Mouse (Mus musculus): ENCODE data around the gene Tbc1d2b.

Tbc1d2b gene

DNA sequence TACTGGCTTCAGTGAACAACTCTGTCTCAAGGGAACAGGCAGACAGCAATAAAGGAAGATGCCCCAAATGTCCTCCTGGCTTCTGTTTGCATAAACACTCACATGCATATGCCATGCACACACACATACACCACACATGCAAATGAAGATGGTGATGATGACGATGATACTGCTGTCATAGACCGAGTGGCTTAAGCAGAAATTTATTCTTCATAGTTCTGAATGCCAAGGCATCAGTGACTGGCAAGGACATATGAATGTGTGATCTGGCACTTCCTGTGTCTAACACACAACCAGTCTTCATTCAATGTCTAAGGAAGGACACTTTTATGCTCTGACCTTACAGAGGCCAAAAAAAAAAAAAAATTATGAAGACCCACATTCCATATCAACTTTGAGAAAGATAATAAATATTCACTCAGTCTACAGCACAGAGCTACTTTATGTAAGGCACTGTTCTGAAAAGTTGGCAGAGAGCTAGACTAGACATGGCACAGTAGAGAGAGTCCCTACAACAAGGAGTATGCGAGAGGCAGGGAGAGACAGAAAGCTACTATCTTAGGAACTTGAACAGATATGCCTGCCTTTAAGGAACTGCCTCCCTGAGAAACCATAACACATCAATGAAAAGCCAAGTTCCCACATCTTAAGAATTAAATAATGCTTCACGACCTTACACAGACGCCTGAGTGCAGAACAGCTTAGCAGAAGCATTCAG, 5.1 kb downstream of the Tbc1d2b start:
- no peak for DNase-seq (ENCODE audit: low read depth)

DNA sequence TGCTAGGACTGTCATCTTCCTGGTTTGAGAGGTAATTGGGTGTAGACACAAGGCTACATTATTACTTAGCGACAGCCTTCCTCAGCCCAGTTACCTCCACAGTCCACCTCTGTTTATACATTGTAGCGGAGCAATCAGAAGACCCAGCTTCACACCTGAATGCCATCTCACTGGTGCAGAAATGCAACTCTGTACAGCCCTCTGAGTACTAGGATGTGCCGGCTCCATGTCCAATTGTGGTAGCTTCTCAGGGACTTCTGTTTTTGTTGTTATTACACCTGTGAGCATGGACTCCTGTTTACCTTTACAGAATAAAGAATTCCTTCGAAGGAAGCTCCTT, 7.3 kb downstream of the Tbc1d2b start:
- DNase-seq (ENCODE audit: low read depth) = no peak

GRCm38 (mm10) chr9:90262591-90263339, 7.8 kb downstream of the Tbc1d2b start:
- DNase-seq (ENCODE audit: low read depth) = no peak

DNA sequence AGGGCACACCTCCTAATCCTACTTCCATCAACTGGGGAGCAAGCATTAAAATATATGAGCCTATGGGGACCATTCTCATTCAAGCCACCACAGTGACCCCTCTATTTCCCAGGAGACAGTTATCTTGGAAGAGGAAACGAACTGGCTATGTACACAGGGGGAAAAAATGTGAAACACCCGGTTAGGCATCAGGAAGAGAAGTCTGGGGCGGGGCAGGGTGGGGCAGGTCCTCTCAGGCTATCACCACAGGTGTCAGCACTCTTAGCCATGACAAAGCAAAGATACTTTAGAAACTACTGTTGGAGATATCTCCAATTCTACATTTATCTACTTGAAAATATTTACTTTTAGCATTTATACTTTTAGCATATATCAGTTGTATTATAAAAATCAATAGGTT, 8.5 kb downstream of the Tbc1d2b start:
- DNase-seq (ENCODE audit: low read depth) = no peak

DNA sequence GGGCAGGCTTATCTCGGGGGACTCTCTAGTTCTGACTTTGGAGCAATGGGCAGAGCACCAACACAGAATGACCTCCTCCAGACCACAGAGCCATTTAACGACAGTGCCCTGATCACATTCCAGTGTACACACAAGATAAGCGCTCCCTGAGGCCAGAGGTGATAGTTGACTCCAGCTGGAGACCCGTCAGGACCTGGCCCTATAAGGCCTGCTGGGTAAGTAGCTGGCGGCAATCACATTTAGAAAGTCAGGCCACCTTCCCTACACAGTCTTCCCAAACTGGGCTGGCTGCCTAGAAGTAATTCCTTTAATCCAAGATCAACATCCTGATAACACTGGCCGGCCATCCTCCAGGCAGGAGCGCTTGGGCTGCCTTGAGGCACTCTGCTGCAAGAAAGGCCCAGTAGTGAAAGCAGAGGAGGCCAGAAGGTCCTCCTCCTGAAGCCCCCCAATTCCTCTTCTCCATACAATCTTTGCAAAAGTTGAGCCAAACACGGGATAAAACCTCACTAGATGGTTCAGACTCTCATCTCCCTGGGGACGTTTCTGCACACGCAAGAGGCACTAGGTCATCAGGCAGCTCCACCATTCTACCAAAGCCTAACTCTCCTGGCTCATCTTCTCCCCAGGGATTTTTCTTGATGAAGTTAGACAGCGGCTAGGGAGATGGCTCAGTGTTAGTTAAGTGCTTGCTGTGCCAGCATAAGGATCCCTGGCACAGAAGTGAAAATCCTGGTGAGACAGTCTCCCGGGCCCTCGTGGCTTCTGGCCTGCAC, 9.8 kb downstream of the Tbc1d2b start:
- no peak for DNase-seq (ENCODE audit: low read depth)

DNA sequence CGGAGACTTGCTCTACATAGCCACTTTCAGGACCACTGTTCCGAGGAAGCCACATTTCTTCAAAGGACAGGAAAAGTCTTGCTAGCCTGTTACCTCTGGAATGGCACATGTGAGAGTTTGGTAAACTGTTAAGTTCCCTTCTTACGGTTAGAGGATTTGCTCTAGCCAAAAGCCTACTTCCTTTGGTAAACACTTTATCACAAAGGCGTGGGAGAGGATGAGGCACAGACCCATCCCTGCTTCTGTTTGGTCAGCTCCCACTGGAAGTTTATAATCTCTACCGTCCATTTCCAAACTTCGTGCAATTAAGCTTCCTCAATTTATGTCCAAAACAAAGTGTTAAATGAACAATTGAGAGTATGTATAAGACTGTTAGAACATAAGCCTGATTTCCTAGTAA, 10.5 kb downstream of the Tbc1d2b start:
- no peak for DNase-seq (ENCODE audit: low read depth)

- DNase-seq (ENCODE audit: low read depth) = no peak
Measured at GRCm38 (mm10) chr9:90259400-90259950, 11.1 kb downstream of the Tbc1d2b start.

GRCm38 (mm10) chr9:90257754-90258531, 12.7 kb downstream of the Tbc1d2b start:
- DNase-seq (ENCODE audit: low read depth) = no peak

- no peak for DNase-seq (ENCODE audit: low read depth)
Measured at GRCm38 (mm10) chr9:90257220-90257619, 13.4 kb downstream of the Tbc1d2b start.

DNA sequence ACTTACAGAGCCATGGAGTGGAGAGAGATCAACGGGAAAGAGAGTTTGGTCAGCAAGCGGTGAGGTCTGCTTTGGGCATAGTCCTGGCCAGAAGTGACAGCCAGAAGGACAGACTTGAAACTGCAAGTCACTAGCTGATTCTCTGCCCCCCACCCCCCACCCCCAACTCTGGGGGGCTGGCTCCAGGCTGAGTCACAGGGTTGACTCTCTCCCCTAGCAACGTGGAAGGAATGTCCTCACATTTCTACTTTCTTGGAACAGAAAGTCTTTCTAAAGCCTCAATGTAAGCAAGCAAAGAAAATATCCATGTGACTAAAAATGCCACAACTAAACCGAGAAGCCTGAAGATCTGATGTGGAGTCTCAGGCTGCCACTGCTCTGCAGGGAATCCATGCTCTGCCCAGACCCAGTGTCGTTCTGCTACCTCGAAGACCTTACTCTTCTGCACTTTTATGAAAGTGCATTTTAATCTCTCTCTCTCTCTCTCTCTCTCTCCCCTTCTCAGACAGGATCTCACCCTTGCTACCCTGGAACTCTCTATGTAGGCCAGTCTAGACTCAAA, 14.7 kb downstream of the Tbc1d2b start:
- no peak for DNase-seq (ENCODE audit: low read depth)

GRCm38 (mm10) chr9:90253181-90253580, 17.4 kb downstream of the Tbc1d2b start:
- no peak for DNase-seq (ENCODE audit: low read depth)

DNA sequence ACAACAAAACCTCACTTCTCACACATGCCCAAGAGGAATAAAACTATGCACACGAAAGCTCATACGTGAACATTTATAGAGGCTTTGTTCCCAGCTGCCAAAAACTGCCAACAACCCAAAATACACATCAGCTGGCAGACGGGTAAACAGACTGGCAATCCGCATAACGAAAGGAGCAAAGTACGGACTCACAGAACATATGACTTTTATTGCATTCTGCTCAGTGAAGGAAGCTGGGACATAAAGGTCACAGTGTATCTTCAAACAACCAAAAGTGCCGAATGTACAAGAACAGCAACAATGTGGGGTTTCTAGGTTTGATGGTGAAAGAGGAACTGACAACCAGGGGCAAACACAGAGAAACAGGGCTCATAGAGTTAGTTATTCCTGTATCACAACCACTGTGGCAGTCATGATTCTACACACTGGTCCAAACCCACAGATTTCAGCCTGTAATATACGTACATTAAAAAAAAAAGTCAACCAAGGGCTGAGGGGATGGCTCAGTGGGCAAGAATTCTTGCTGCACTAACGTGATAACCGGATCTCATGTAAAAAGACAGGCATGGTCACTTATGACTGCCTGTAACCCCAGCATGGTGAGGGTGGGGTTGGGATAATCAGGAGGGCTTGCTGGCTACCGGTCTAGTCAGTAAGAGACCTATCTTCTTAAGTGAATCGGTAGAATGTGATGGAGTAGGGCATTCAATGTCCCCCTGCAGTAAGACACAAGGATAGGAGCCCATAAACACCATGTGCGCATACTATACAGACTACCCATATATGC, 19.4 kb downstream of the Tbc1d2b start:
- no peak for DNase-seq (ENCODE audit: low read depth)

GRCm38 (mm10) chr9:90250141-90250775, 20.3 kb downstream of the Tbc1d2b start:
- no peak for DNase-seq (ENCODE audit: low read depth)

- no peak for DNase-seq (ENCODE audit: low read depth)
Measured at GRCm38 (mm10) chr9:90249036-90249435, 21.6 kb downstream of the Tbc1d2b start.

GRCm38 (mm10) chr9:90248326-90248725, 22.3 kb downstream of the Tbc1d2b start:
- DNase-seq (ENCODE audit: low read depth) = no peak

DNA sequence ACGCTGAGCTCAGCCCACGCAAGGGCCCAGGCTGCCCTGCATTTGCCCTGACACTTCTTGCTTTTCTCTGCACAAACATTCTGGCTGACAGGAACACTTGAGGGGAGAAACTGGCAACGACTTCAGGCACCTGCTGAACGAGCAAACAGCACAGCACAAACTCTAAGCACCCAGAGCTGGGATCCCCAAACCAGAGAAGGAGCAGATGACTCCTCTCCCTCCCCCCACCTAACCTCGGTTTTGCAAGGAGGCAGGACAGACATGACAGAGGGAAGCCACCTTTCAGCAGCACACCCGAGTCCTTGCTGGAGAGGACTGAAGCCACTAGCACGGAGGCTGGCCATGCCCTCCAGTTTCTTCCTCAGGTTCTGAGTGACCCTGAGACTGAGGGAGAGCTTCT, 23.3 kb downstream of the Tbc1d2b start:
- no peak for DNase-seq (ENCODE audit: low read depth)

GRCm38 (mm10) chr9:90245781-90246180, 24.8 kb downstream of the Tbc1d2b start:
- DNase-seq (ENCODE audit: low read depth) = no peak

DNA sequence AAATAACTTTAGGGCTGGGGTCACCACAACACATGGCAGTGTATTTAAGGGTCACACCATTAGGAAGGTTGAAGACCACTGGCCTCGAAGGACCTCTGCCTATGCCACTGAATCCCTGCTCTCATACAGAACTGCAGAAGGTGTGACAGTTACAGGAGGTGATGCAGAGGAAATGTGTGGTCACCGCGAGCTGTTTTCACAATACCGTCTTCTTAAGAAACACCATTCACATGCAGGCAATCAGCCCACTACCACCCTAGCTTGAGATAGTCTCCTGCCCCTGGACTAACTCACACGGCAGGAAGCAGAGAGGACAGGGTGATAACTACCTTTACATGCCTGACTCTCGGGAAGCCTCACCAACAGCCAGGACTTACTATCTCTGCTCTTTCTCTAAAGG, 25.4 kb downstream of the Tbc1d2b start:
- DNase-seq (ENCODE audit: low read depth) = no peak

- no peak for DNase-seq (ENCODE audit: low read depth)
Measured at GRCm38 (mm10) chr9:90244301-90245151, 26.1 kb downstream of the Tbc1d2b start.

All from c-Kit-positive CD71-negative TER-119-negative erythroid progenitor cells, embryonic 14.5 days (primary cell).